Mouse (Mus musculus): ENCODE measurements around the gene Faim2.
A peak's percentile ranks its signal among the peaks of the same experiment; 100 is the strongest.

Gene Faim2

GRCm38 (mm10) chr15:99527629-99528353 is at the start of gene Faim2:
Faim2 (minus strand) TSS chr15:99528165.
- DNase-seq = peak; percentile 88

GRCm38 (mm10) chr15:99569123-99569522 is 41.2 kb upstream of the Faim2 start:
- DNase-seq = no peak

GRCm38 (mm10) chr15:99568682-99569081 is 40.7 kb upstream of the Faim2 start:
- DNase-seq = no peak

- no peak for DNase-seq
Observed at GRCm38 (mm10) chr15:99567371-99567770, 39.4 kb upstream of the Faim2 start.

GRCm38 (mm10) chr15:99560246-99560645 is 32.3 kb upstream of the Faim2 start:
- no peak for DNase-seq

- DNase-seq = no peak
Observed at GRCm38 (mm10) chr15:99558947-99559346, 31.0 kb upstream of the Faim2 start.

GRCm38 (mm10) chr15:99553767-99554166 is 25.8 kb upstream of the Faim2 start:
- DNase-seq = no peak

GRCm38 (mm10) chr15:99549901-99550300 is 21.9 kb upstream of the Faim2 start:
- no peak for DNase-seq

GRCm38 (mm10) chr15:99547732-99548131 is 19.8 kb upstream of the Faim2 start:
- DNase-seq = no peak

- DNase-seq = no peak
Observed at GRCm38 (mm10) chr15:99546596-99546995, 18.6 kb upstream of the Faim2 start.

- no peak for DNase-seq
Observed at GRCm38 (mm10) chr15:99544047-99544446, 16.1 kb upstream of the Faim2 start.

- DNase-seq = no peak
Observed at GRCm38 (mm10) chr15:99539891-99540290, 11.9 kb upstream of the Faim2 start.

GRCm38 (mm10) chr15:99536889-99537862 is 9.2 kb upstream of the Faim2 start:
- no peak for DNase-seq

- DNase-seq = no peak
Observed at GRCm38 (mm10) chr15:99532023-99532422, 4.1 kb upstream of the Faim2 start.

- peak; percentile 39 for DNase-seq
Observed at GRCm38 (mm10) chr15:99531146-99531545, 3.2 kb upstream of the Faim2 start.

- DNase-seq = peak; percentile 58
Observed at GRCm38 (mm10) chr15:99526681-99527080, 1.3 kb downstream of the Faim2 start.

GRCm38 (mm10) chr15:99520306-99520705 is 7.7 kb downstream of the Faim2 start:
- DNase-seq = peak; percentile 9

GRCm38 (mm10) chr15:99519626-99520025 is 8.3 kb downstream of the Faim2 start:
- DNase-seq = peak; percentile 13

- no peak for DNase-seq
Observed at GRCm38 (mm10) chr15:99517715-99518114, 10.2 kb downstream of the Faim2 start.

- DNase-seq = no peak
Observed at GRCm38 (mm10) chr15:99516715-99517114, 11.2 kb downstream of the Faim2 start.

GRCm38 (mm10) chr15:99511797-99512525 is 16.0 kb downstream of the Faim2 start:
- peak; percentile 68 for DNase-seq

- peak; percentile 12 for DNase-seq
Observed at GRCm38 (mm10) chr15:99510621-99511020, 17.3 kb downstream of the Faim2 start.

- DNase-seq = no peak
Observed at GRCm38 (mm10) chr15:99509840-99510239, 18.1 kb downstream of the Faim2 start.

All from cerebellum, adult 11 months (tissue).